ENCODE assay signal across 16 mouse cellular contexts in the genomic region with DNA sequence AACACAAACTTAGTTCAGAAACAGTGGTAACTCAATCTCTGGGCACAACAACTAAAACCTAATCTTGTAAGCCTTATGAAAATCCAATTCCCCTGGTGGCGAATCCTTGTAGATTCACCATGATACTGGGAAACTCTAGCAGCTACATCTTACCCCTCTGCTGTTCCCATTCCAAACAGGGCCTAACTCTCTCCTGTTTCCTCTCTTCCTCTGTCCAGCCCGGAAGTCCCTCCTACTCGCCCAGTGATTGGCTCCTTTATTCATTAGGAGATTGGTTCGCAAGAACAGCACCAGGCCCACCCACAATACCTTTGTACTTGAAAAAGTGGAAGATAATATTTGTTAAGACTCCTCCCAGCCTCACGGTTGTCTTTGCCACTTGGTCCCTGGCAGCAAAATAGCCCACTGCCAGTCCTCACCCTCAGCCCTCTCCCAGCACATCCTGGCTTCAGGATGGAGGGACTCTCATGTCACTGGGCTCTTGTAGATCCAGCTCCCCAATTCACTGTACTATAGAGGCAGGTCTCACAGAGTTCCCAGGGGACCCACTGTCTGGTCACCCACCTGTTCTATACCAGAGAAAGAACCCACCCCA.
"Had no signal": no experiment of that assay in that cellular context is flagged by ENCODE, and none has a peak within 500 bp of the region (broad histone marks: within the 10 kb centered on the region; RNA-seq: fewer than 3 reads in every experiment).

No protein-coding gene starts in this region.

- H3K27ac ChIP-seq: neural tube, embryonic 13.5 days; neural tube, embryonic 15.5 days; stomach, embryonic 15.5 days; stomach, postnatal 0 days had no signal

- H3K4me2 ChIP-seq: neural tube, embryonic 13.5 days; neural tube, embryonic 15.5 days; stomach, embryonic 15.5 days had no signal

- H3K4me3 ChIP-seq: neural tube, embryonic 13.5 days; neural tube, embryonic 15.5 days; stomach, embryonic 15.5 days had no signal

- H3K9me3 ChIP-seq: neural tube, embryonic 13.5 days; neural tube, embryonic 15.5 days; stomach, embryonic 15.5 days had no signal

- H3K27me3 ChIP-seq: neural tube, embryonic 13.5 days; neural tube, embryonic 15.5 days; stomach, embryonic 15.5 days had no signal

- H3K9ac ChIP-seq: neural tube, embryonic 13.5 days; neural tube, embryonic 15.5 days; stomach, embryonic 15.5 days had no signal

- DNase-seq: retina, postnatal 1 day; right cerebral cortex, adult 18-20 months; right cerebral cortex, postnatal 14 days; right cerebral cortex, postnatal 25 days; right cerebral cortex, postnatal 4 days; spleen, adult 18-20 months; thymus, adult 18-20 months; thymus, adult 2 months; thymus, postnatal 14 days; thymus, postnatal 25 days; thymus, postnatal 36 days; thymus, postnatal 4 days had no signal

- H3K36me3 ChIP-seq: neural tube, embryonic 13.5 days; neural tube, embryonic 15.5 days; stomach, embryonic 15.5 days had no signal
